Mouse (Mus musculus): ENCODE measurements around the gene Cep162. TPM values are rescaled to one million over a fixed set of nuclear protein-coding genes. Genes with fewer than 3 reads are reported as not detected.

The Cep162 gene
- total and polyA plus RNA-seq, 2 experiments from 2014 or later, result 4.0 to 6.5 TPM

DNA sequence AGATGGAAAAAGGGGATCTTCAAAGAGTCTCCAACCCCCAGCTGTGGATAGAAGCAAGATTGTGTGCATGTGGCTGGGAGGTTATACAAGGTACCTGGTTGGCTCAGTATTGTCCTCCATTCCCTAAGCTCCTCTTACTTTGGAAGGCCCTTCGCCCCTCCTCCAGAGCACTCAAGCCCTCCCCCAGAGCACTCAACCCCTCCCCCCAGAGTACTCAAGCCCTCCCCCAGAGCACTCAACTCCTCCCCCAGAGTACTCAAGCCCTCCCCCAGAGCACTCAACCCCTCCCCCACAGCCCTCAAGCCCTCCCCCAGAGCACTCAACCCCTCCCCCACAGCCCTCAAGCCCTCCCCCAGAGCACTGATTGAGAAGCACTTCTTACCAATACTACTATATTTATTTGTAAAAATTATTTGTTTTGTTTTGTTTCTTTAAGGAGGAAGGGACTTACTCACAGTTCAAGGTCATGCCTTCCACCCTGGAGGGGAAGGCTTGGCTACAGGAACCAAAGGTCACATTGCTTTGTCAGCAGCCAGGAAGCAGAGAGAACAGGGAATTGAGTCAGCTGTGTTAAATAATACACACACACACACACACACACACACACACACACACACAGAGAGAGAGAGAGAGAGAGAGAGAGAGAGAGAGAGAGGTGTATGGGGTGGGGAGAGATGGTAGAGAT lies 102.6 kb downstream of the Cep162 start:
- Histone ChIP-seq H3K27ac (ENCODE audit: low read depth, low read length) (no peak overlapping the region), H3K9me3 (ENCODE audit: low read length) (no peaks in the 10 kb centered on the region), H3K36me3 (ENCODE audit: insufficient read depth, low read length) (no peaks in the 10 kb centered on the region), H3K9ac (replicated peaks; ENCODE audit: low read length, poor library complexity, severe bottlenecking) (no peak overlapping the region), H3K27me3 (ENCODE audit: insufficient read depth, low read length) (no peaks in the 10 kb centered on the region), H3K4me3 (ENCODE audit: low read depth, low read length) (no peak overlapping the region), H3K4me2 (ENCODE audit: low read depth, low read length, poor library complexity, severe bottlenecking) (no peak overlapping the region), H3K4me1 (ENCODE audit: insufficient read depth, low read length) (no peaks in the 10 kb centered on the region)
- no peak for TF ChIP-seq CTCF (IDR thresholded peaks at IDR 0.05)
- 92% methylated on average over 1 of the region's 1 CpGs for WGBS
- DNase-seq (ENCODE audit: low spot score), result no peak
- ATAC-seq (ENCODE audit: low FRiP score), result no peak

DNA sequence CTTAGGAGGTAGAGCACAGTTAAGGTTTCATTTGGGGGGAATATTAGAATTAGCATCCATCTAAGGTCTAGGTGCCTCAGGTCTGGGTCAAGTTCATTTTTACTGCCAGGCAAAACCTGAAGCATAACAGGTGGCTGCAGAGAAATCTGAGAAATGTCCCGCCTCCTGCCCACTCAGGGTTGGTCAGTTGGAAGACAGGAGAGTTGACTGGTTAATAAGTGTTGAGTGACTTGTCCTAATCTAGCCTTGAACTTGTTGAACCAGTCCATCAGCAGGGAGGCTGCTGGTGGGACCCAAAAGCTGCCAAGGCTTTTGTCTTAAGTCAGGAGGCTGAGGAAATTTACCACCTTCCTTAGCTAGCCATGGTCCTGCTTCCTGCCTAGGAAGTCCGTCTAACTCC lies 107.4 kb downstream of the Cep162 start:
- DNase-seq (ENCODE audit: low spot score) (no peak), ATAC-seq (ENCODE audit: low FRiP score) (no peak)
- 83% methylated on average over 2 of the region's 2 CpGs for WGBS
- Histone ChIP-seq H3K4me3 (ENCODE audit: low read depth, low read length) (no peak overlapping the region), H3K9ac (replicated peaks; ENCODE audit: low read length, poor library complexity, severe bottlenecking) (no peak overlapping the region), H3K4me2 (ENCODE audit: low read depth, low read length, poor library complexity, severe bottlenecking) (no peak overlapping the region), H3K27me3 (ENCODE audit: insufficient read depth, low read length) (no peaks in the 10 kb centered on the region), H3K9me3 (ENCODE audit: low read length) (no peaks in the 10 kb centered on the region), H3K36me3 (ENCODE audit: insufficient read depth, low read length) (no peaks in the 10 kb centered on the region), H3K27ac (ENCODE audit: low read depth, low read length) (no peak overlapping the region), H3K4me1 (ENCODE audit: insufficient read depth, low read length) (0 out of 2 replicates have a peak, but pooled peaks cover 4% of the 10 kb centered on the region)
- TF ChIP-seq CTCF (IDR thresholded peaks at IDR 0.05), result no peak

DNA sequence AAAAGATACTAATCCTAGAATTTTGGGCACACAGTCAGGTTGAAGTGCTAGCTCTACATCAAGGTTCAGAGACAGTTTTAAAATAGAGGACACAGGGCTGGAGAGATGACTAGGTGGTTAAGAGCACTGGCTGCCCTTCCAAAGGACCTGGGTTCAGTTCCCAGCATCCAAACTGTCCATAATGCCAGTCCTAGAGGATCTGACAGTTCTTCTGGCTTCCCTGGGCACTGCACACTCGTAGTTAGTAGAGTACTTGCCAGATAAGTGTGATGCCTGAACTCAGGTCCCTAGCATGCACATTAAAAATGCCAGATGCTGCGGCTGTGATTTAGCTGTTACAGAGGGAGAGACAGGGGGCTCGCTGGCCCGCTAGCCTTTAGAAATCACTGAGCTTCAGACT lies 108.9 kb downstream of the Cep162 start:
- Histone ChIP-seq H3K4me2 (ENCODE audit: low read depth, low read length, poor library complexity, severe bottlenecking) (no peak overlapping the region), H3K27me3 (ENCODE audit: insufficient read depth, low read length) (no peaks in the 10 kb centered on the region), H3K36me3 (ENCODE audit: insufficient read depth, low read length) (no peaks in the 10 kb centered on the region), H3K9ac (replicated peaks; ENCODE audit: low read length, poor library complexity, severe bottlenecking) (no peak overlapping the region), H3K4me1 (ENCODE audit: insufficient read depth, low read length) (0 out of 2 replicates have a peak, but pooled peaks cover 4% of the 10 kb centered on the region), H3K4me3 (ENCODE audit: low read depth, low read length) (no peak overlapping the region), H3K27ac (ENCODE audit: low read depth, low read length) (no peak overlapping the region), H3K9me3 (ENCODE audit: low read length) (no peaks in the 10 kb centered on the region)
- WGBS, result 88% methylated on average over 4 of the region's 4 CpGs
- no peak for TF ChIP-seq CTCF (IDR thresholded peaks at IDR 0.05)
- DNase-seq (ENCODE audit: low spot score), result no peak
- no peak for ATAC-seq (ENCODE audit: low FRiP score)

- 36% methylated on average over 11 of the region's 11 CpGs for WGBS
- H3K27ac ChIP-seq (ENCODE audit: low read depth, low read length), result no peak overlapping the region
- no peaks in the 10 kb centered on the region for H3K27me3 ChIP-seq (ENCODE audit: insufficient read depth, low read length)
- H3K4me1 ChIP-seq (ENCODE audit: insufficient read depth, low read length), result 0 out of 2 replicates have a peak, but pooled peaks cover 4% of the 10 kb centered on the region
- no peaks in the 10 kb centered on the region for H3K9me3 ChIP-seq (ENCODE audit: low read length)
- DNase-seq (ENCODE audit: low spot score) (no peak), ATAC-seq (ENCODE audit: low FRiP score) (no peak)
- H3K36me3 ChIP-seq (ENCODE audit: insufficient read depth, low read length), result no peaks in the 10 kb centered on the region
- H3K4me3 ChIP-seq (ENCODE audit: low read depth, low read length), result peak overlapping the region; percentile 47
- no peak overlapping the region for H3K9ac ChIP-seq (replicated peaks; ENCODE audit: low read length, poor library complexity, severe bottlenecking)
- no peak for TF ChIP-seq CTCF (IDR thresholded peaks at IDR 0.05)
- peak overlapping the region; percentile 82 for H3K4me2 ChIP-seq (ENCODE audit: low read depth, low read length, poor library complexity, severe bottlenecking)
Observed at GRCm38 (mm10) chr9:87145671-87146070, 109.7 kb downstream of the Cep162 start.

DNA sequence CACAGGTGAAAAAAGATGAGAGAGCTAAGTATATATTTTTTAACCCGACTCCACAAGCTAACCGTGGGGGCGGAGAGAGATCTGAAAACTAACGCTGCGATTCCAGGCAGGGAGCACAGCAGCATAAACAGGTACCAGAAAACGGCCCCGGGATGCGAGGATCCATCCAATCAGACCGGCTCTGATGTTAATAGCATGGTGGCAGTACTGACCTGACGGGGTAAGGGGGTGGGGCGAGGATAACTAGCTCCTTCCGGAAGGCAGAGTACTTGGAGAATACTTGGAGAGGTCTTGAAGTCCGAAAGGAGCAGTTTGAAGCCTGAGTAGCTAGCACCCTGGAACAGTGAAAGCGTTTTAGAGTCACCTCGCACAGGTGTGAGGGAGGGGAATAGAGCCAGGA lies 110.2 kb downstream of the Cep162 start:
- no peaks in the 10 kb centered on the region for H3K27me3 ChIP-seq (ENCODE audit: insufficient read depth, low read length)
- 0 out of 2 replicates have a peak, but pooled peaks cover 4% of the 10 kb centered on the region for H3K4me1 ChIP-seq (ENCODE audit: insufficient read depth, low read length)
- no peak overlapping the region for H3K27ac ChIP-seq (ENCODE audit: low read depth, low read length)
- DNase-seq (ENCODE audit: low spot score) (peak; percentile 25), ATAC-seq (ENCODE audit: low FRiP score) (peak; percentile 42; the same call in 1 of the 2 replicates)
- no peak for TF ChIP-seq CTCF (IDR thresholded peaks at IDR 0.05)
- peak overlapping the region; percentile 82 for H3K4me2 ChIP-seq (ENCODE audit: low read depth, low read length, poor library complexity, severe bottlenecking)
- H3K36me3 ChIP-seq (ENCODE audit: insufficient read depth, low read length), result no peaks in the 10 kb centered on the region
- H3K9me3 ChIP-seq (ENCODE audit: low read length), result no peaks in the 10 kb centered on the region
- peak overlapping the region; percentile 47 for H3K4me3 ChIP-seq (ENCODE audit: low read depth, low read length)
- peak overlapping the region; percentile 47; the same call in 1 of the 2 replicates for H3K9ac ChIP-seq (replicated peaks; ENCODE audit: low read length, poor library complexity, severe bottlenecking)
- WGBS, result 5% methylated on average over 15 of the region's 15 CpGs

DNA sequence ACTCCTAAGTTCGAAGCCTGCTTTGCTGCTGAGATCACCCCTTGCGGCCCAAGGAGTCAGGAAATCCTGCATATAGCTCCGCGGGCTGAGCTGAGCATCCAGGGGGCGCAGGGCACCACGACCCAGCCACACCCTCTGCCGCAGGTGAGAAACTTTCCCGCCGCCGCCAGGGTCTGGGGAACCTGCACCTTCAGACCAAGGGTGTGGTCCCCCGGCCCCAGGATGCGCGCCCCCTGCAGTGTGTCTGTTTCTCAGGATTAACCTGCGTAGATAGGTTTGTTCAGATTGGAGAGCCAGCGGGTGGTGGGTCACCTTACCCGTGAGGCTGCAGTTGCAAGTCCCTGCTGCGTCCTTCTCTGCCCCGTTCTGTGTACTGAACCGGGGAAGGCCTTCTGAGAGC lies 110.8 kb downstream of the Cep162 start:
- ATAC-seq (ENCODE audit: low FRiP score) (peak; percentile 61), DNase-seq (ENCODE audit: low spot score) (no peak)
- Histone ChIP-seq H3K27me3 (ENCODE audit: insufficient read depth, low read length) (no peaks in the 10 kb centered on the region), H3K27ac (ENCODE audit: low read depth, low read length) (no peak overlapping the region), H3K9ac (replicated peaks; ENCODE audit: low read length, poor library complexity, severe bottlenecking) (peak overlapping the region; percentile 47), H3K9me3 (ENCODE audit: low read length) (no peaks in the 10 kb centered on the region), H3K4me2 (ENCODE audit: low read depth, low read length, poor library complexity, severe bottlenecking) (peak overlapping the region; percentile 82), H3K36me3 (ENCODE audit: insufficient read depth, low read length) (no peaks in the 10 kb centered on the region), H3K4me1 (ENCODE audit: insufficient read depth, low read length) (0 out of 2 replicates have a peak, but pooled peaks cover 4% of the 10 kb centered on the region), H3K4me3 (ENCODE audit: low read depth, low read length) (peak overlapping the region; percentile 47)
- peak; percentile 33 for TF ChIP-seq CTCF (IDR thresholded peaks at IDR 0.05)
- WGBS, result under 1% methylated on average over 19 of the region's 19 CpGs
